Mouse (Mus musculus): ENCODE data around the gene Tnfrsf13b.
"Not testable (repeated sequence)": the region's sequence is repeated elsewhere in the genome, so short reads cannot be mapped to it uniquely, and the experiment has no call there.

Tnfrsf13b gene

GRCm38 (mm10) chr11:61173477-61173876 lies 46.9 kb downstream of the Tnfrsf13b start:
- not testable (repeated sequence) for DNase-seq (ENCODE audit: low spot score)

- DNase-seq (ENCODE audit: low spot score), result no peak
These were observed 47.8 kb downstream of the Tnfrsf13b start for GRCm38 (mm10) chr11:61174291-61174820.

- DNase-seq (ENCODE audit: low spot score), result peak; percentile 96
These were observed 48.5 kb downstream of the Tnfrsf13b start, which contains the start of gene Usp22 for GRCm38 (mm10) chr11:61174821-61175658. TSS of gene Usp22 (minus strand) at chr11:61175055.

GRCm38 (mm10) chr11:61175778-61176177 lies 49.2 kb downstream of the Tnfrsf13b start:
- no peak for DNase-seq (ENCODE audit: low spot score)

- DNase-seq (ENCODE audit: low spot score), result no peak
These were observed 49.8 kb downstream of the Tnfrsf13b start for GRCm38 (mm10) chr11:61176321-61176720.

GRCm38 (mm10) chr11:61180361-61180760 lies 53.8 kb downstream of the Tnfrsf13b start:
- DNase-seq (ENCODE audit: low spot score), result no peak

GRCm38 (mm10) chr11:61181624-61182023 lies 55.1 kb downstream of the Tnfrsf13b start:
- DNase-seq (ENCODE audit: low spot score), result no peak

- no peak for DNase-seq (ENCODE audit: low spot score)
These were observed 57.3 kb downstream of the Tnfrsf13b start for GRCm38 (mm10) chr11:61183820-61184219.

- DNase-seq (ENCODE audit: low spot score), result no peak
These were observed 64.2 kb downstream of the Tnfrsf13b start for GRCm38 (mm10) chr11:61190776-61191175.

GRCm38 (mm10) chr11:61192123-61192522 lies 65.6 kb downstream of the Tnfrsf13b start:
- not testable (repeated sequence) for DNase-seq (ENCODE audit: low spot score)

GRCm38 (mm10) chr11:61192779-61193178 lies 66.2 kb downstream of the Tnfrsf13b start:
- no peak for DNase-seq (ENCODE audit: low spot score)

GRCm38 (mm10) chr11:61193392-61193791 lies 66.8 kb downstream of the Tnfrsf13b start:
- peak; percentile 84 for DNase-seq (ENCODE audit: low spot score)

- no peak for DNase-seq (ENCODE audit: low spot score)
These were observed 70.2 kb downstream of the Tnfrsf13b start for GRCm38 (mm10) chr11:61196616-61197353.

GRCm38 (mm10) chr11:61197935-61198334 lies 71.4 kb downstream of the Tnfrsf13b start:
- DNase-seq (ENCODE audit: low spot score), result no peak
